Mouse (Mus musculus) cerebellum, postnatal 14 days (tissue): Measurements from ENCODE around the gene 4930447C04Rik.
A peak's percentile ranks its signal among the peaks of the same experiment; 100 is the strongest.

Experiments
- DNase-seq, 2 experiments: peaks; one replicate each; pipeline ENCODE4 v3.0.0; 2021; ENCODE audit warnings: mixed read lengths in 2 of 2

The 4930447C04Rik gene

GRCm38 (mm10) chr12:72940071-72940821, at the start of gene 4930447C04Rik:
TSS of gene 4930447C04Rik (minus strand) at chr12:72940774.
- peak in 1 of 2 experiments; percentile 28 for DNase-seq

DNA sequence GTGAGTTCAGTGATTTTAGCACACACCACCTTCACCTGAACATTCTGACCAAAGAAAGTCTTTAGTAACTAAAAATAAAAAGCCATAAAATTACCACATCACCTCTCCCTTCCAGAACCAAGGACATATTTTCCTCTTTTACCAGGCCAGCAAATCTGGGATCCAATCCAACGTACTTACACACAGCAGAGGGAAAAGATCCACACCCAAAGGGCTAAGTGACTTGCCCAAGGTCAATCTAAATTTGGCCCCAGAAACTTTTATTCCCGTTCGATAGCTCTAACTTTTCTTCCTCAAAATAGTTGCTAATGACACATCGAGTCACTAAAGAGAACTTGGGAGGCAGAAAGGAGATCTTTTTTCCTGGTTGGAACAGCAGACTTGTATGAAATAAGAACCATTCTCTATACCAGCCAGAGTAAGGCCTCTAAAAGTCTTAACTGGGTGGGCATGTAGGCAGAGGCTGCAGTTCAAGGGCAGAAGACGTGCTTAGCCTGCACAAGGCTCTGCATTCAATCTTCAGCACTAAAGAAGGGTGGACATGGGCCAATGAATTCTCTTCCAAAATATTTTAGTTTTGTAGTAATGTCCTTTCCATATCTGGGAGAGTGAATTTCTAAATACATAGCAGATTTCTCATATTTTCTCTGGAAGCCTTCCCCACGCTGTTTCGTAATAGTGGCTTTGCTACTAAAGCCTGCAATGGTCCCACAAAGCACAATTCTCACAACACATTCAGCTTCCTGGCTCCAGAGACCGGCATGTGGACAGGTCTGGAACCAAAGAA, 42.7 kb upstream of the 4930447C04Rik start:
- DNase-seq: no peak

- DNase-seq: no peak
Observed at GRCm38 (mm10) chr12:72982616-72983015, 42.0 kb upstream of the 4930447C04Rik start.

DNA sequence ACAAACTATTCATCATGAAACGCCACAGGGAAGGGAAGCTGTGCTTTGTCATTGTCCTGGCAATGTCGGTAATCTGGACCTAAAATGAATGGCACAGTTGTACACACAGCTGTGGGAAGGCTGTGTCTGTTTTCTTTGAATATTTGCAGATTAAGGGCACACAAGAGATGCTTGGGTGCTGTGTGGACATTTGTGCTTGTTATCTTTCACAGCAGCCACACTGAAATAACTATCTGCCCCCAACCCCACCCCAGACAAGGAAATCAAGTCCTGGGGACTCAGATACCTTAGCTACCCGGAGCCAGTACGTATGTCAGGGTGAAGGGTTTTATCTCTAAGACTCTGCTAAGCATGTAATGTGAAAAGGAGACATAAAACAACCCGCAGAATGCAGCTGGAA, 38.7 kb upstream of the 4930447C04Rik start:
- DNase-seq: no peak

DNA sequence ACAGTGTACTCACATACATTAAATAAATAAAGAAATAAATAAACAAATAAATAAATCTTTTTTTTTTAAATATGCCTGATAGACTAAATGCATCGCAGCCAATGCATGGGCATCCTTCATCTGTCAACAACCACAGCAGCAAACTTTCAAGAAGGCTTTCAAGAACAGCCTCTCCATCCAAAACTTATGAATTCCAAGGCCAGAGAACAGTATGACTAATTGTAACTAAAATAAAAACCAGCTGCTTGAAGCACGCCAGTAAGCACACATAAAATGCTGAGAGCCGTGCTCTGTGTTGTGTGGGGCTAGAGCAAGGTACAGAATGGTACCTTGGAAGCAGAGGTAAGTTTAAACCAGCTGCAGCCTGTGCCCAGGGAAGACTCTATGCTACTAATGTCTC, 37.3 kb upstream of the 4930447C04Rik start:
- DNase-seq: no peak

GRCm38 (mm10) chr12:72976718-72977117, 36.1 kb upstream of the 4930447C04Rik start:
- peak; percentile 81 to 85 for DNase-seq

DNA sequence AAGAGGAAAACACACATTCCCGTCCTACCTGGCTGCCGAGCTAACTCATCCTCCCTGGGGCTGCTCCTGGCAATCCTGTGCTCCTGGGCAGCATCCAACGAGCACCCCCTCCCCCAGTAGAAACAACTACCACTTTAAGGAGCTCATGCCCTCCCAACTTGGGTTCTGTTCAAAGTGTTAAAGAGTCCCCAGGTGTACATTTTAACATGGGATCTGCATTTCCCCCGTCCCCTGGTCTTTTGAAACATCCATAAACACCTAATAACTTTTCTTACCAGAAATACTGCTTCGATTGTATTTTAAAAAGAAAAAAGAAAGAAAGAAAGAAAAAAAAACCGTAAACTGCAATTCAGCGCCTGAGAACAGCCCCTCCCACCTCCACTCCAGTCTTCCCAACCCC, 35.6 kb upstream of the 4930447C04Rik start:
- peak in 1 of 2 experiments; percentile 8 for DNase-seq

GRCm38 (mm10) chr12:72973161-72973560, 32.6 kb upstream of the 4930447C04Rik start:
- DNase-seq: peak; percentile 72 to 78

- no peak for DNase-seq
Observed at GRCm38 (mm10) chr12:72970620-72971019, 30.0 kb upstream of the 4930447C04Rik start.

DNA sequence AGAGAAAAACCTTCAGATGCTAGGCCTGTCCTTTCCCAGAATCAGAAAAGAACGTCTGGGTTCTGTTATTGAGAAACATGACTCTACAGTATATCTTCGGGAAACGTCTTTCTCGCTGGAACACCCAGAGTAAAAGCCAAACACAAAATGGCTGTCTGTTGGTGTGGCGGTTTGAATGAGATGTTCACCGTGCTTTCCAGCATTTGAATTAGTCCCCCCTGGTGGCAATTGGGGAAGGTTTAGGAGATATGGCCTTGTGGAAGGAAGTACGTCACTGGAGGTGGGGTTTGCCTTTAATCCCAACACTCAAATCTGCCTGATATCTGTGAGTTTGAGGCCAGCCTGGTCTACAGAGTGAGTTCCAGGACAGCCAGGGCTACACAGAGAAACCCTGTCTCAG, 27.0 kb upstream of the 4930447C04Rik start:
- DNase-seq: no peak

GRCm38 (mm10) chr12:72962761-72963160, 22.2 kb upstream of the 4930447C04Rik start:
- no peak for DNase-seq

DNA sequence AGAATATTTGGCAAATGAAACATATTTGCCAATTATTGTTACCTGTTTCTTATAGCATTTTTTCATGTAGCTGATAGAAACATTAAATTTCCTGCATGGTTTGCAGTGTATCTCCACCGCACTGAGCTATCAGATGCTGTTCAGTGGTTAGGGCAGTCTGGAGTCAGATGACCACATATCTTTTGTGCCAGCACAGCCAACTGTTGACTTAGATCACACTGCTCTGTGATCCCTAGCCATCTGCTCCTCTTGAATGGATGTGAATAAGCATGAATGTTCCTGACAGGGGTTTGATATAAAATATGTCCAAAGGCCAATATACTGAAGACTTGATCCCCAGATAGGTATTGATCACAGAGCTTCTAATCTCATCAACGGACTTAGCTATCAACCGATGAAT, 17.9 kb upstream of the 4930447C04Rik start:
- peak; percentile 68 to 69 for DNase-seq

DNA sequence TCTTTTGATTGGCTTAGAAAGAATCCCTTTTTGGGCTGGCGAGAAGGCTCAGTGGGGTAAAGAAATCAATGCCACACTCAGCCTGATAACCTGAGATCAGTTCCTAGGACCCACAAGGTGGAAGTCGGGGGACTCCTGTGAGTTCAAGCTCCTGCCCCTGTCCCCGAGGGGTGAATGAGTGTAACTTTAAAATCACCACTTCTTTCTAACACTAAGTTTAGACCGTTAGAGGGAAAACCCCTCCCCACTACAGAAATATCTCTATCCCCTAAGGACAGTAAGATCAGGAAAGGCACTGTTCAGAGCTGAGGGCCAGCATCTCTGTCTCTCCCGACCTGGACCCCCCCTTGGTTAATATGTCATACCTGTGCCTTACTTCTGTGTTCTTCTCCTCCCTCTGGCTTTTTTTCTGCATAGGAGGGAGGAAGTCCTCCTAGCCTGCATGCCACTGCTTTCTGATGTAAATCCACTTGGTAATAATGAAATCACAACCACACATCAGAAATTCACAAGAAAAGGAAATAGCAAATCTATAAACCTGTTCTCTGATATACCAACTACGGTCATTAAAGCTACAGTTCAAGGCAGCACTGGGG, 17.4 kb upstream of the 4930447C04Rik start:
- DNase-seq: no peak

- DNase-seq: no peak
Observed at GRCm38 (mm10) chr12:72954906-72955305, 14.3 kb upstream of the 4930447C04Rik start.

GRCm38 (mm10) chr12:72953858-72954257, 13.3 kb upstream of the 4930447C04Rik start:
- DNase-seq: no peak

DNA sequence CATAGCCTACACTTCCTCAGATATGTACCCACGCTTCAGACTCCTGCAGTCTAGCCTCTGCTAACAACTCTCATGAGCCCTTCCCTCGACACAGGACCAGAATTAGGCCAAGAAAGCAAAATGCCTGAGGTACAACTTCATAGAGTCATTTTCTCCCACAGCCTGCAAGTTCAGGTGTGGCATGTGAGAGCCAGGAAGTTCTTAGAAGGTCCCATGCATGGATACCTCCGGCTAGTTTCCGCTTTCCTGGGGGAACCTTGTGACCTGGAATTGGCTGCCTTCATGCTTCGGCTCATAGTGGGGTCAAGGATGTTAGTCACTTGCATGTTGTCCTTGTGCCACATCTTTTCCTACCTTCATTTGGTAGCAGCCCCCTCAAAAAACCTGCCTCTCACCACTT, 12.5 kb upstream of the 4930447C04Rik start:
- DNase-seq: no peak

GRCm38 (mm10) chr12:72947335-72947734, 6.8 kb upstream of the 4930447C04Rik start:
- no peak for DNase-seq

DNA sequence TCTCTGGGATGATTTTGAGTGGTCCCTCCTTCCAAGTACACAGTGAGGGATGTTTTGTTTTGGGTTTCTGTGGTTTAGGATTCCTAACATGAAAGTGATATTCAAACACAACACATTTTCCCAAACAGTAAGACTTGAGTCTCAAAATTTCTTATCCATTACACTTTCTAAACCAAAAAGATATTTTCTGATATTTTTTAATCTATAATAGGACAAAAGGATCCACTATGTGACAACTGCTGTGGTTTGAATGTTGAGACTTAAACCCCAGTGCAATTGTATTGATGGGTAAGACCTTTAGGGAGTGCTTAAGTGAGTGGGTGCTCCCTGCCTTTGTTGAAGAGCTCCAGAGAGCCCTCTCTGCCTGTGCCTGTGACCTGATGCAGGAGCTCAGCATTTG, 6.2 kb upstream of the 4930447C04Rik start:
- peak in 1 of 2 experiments; percentile 9 for DNase-seq

- peak in 1 of 2 experiments; percentile 28 for DNase-seq
Observed at GRCm38 (mm10) chr12:72946064-72946395, 5.5 kb upstream of the 4930447C04Rik start.

DNA sequence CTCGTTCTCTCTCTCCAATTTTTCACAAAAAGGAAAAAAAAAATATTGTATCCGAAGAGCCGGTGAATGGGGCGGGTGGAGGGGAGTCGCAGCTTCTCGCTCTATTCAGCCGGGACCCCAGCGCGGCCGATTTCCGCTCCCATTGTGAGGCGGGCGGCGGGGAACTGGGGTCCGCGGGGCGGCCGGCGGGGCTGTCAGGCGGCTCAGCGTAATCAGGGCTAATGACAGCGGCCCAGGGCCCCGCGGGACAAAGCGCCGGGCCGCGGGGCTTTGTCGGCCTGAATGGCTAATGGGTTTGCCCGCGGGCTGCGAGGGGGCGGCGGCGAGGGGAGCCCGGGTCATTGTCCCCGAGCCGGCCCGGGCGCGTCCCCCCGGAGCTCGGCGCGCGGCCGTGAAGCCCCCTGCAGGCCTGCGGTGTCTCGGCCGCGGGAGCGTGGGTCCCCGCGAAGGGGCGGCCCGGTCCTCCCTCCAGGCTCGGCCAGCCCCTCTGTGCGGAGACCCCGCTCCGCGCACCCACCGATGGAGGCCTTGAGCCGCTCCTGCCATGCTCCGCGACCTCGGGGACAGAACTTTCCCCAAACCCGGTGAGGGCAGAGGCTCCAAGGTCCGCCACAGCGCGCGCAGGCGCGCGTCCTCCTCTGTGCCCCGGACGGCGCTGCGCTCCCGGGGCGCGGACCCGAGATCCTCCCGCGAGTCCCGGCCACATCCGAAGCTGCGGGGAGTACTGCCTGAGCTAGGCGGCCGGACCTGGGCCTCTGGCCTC, 4.9 kb upstream of the 4930447C04Rik start:
- peak in 1 of 2 experiments; percentile 5 for DNase-seq

DNA sequence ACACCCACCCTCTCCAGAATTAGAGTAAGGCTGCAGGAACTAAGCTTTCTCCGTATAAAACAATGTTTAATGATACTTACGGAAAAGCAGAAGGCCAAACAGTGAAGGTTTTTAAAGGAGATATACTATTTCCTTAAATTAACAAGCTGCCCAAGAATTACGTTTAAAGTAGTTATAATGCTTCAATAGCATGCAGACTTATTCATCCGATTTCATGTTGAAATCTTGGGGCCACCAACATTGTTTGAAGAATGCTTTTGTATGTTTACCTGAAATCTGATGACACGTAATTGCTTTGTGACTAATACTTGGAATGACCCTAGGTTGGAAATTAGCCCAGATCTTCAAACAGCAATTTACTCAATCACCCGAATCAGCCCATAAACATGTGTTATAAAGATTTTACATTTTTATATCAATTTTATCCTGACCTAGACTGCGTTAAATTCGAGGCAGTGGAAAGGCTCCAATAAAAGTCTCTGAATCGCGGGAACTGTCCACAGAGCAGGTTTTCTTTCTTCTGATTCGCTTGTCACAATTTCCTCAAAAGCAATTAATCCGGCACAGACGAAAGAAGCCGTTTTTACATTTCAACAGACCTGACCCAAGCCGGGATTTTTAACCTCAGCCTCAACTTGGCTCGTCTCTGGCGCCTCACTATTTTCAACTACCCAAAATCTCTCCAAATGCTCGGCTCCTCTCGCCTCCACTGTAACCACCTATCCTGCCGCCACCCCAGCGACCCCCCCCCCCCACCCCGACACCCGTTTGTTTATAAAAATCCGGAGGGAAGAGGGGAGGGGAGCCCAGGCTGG, 4.0 kb upstream of the 4930447C04Rik start:
- peak in 1 of 2 experiments; percentile 26 for DNase-seq

- peak in 1 of 2 experiments; percentile 28 for DNase-seq
Observed at GRCm38 (mm10) chr12:72943574-72944110, 3.1 kb upstream of the 4930447C04Rik start.
